Mouse (Mus musculus) lung, postnatal 0 days (tissue): ENCODE measurements around the gene Inava.

Experiments used
- CTCF ChIP-seq: IDR thresholded peaks from 2 replicates; pipeline ENCODE4 v1.5.1; 2016; ENCODE audit warnings: antibody characterized with exemption, mild to moderate bottlenecking
- EP300 ChIP-seq: IDR thresholded peaks from 2 replicates; pipeline ENCODE4 v1.6.1; 2016; ENCODE audit warnings: antibody characterized with exemption, mild to moderate bottlenecking, control low read depth

DNA sequence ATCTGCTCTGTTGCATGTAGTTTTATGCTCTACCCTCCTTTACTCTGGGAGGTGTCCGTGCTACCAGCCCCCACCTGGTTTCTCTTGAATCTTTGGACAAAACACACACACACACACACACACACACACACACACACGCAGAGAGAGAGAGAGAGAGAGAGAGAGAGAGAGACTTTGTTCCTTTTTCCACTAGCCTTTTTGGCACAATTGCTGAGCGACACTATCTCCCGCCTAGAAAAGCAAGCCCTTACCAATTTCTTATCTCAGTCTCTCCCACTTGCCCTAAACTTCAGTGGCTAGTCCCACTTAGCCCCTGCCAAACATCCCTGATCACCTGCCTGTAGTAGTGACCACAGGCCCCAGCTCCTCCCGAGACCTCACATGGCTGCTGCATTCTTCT lies 10.4 kb upstream of the Inava start:
- TF ChIP-seq CTCF (no peak), EP300 (no peak)
